Mouse (Mus musculus): ENCODE results near the gene Frmd4a.
"Not testable (repeated sequence)": the region's sequence is repeated elsewhere in the genome, so short reads cannot be mapped to it uniquely, and the experiment has no call there.

Gene Frmd4a

DNA sequence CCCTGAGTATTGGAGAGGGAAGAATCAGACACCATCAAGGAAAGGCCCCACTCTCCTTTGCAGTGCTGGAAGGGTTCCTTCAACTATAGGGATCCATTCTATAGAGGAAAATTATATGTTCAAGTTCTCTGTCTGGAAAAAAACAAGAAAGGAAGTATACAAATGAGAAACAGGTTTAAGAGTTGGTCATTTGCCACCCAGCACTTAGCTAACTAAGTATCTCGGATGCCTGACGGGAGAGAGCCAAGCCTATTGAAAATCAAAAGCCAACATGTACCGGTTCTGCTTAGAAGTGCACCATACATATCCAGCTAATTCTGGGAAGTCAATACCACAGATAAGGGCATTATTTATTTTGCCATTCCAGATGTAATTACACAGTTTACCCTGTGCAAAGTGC lies 274.2 kb downstream of the Frmd4a start:
- DNase-seq = no peak

DNA sequence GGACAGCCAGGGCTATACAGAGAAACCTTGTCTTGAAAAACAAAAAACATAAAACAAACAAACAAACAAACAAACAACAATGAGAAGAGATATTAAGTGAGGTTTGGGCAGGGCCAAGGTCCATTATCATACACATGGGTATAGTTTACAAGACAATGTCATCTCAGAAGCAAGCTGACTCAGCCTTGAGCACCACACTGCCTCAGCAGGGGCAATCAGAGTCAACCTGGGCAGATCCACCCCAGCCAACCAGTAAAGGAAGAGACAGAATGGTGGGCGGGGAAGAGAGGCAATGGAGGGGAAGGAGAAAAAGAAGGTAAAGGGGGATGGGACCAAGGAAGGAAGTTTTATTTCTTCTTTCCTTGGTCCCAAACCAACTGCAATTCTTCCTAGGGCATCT lies 276.2 kb downstream of the Frmd4a start:
- no peak for DNase-seq

DNA sequence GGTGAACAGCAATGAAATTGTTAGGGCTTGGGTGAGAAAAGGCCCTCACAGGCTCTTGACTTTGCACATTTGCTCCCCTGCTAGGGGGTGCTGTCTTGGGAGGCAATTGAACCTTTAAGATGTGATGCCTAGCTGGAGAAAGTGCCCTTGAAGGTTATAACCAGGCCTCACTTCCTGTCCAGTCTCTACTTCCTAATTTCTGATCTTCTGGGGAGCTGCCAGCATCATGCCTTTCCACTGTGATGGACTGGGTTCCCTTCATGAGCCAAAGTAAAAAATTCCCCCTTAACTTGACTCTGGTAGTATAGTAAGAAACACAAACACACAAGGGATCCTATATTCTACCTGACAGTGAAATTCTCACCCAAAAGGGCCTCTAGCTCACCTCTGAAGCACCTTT lies 278.1 kb downstream of the Frmd4a start:
- no peak for DNase-seq

DNA sequence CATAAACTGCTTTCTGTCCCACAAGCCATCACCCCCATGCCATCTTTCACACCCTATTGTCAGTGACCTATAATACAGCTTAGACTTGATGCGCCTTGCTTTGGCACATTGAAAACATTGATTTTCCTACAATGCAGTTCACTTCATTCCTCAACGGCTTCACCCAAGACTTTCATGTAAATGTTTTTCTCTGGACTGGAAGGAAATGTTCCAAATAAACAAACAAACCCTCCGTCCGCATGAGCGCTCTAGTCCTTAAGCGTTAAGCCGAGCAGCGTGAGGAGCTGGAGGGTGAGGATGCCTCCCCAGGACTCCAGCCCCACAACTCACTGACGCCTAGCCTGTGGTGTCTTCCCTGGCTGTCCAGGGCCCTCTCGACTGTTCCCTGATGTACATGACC lies 279.4 kb downstream of the Frmd4a start:
- DNase-seq = no peak

DNA sequence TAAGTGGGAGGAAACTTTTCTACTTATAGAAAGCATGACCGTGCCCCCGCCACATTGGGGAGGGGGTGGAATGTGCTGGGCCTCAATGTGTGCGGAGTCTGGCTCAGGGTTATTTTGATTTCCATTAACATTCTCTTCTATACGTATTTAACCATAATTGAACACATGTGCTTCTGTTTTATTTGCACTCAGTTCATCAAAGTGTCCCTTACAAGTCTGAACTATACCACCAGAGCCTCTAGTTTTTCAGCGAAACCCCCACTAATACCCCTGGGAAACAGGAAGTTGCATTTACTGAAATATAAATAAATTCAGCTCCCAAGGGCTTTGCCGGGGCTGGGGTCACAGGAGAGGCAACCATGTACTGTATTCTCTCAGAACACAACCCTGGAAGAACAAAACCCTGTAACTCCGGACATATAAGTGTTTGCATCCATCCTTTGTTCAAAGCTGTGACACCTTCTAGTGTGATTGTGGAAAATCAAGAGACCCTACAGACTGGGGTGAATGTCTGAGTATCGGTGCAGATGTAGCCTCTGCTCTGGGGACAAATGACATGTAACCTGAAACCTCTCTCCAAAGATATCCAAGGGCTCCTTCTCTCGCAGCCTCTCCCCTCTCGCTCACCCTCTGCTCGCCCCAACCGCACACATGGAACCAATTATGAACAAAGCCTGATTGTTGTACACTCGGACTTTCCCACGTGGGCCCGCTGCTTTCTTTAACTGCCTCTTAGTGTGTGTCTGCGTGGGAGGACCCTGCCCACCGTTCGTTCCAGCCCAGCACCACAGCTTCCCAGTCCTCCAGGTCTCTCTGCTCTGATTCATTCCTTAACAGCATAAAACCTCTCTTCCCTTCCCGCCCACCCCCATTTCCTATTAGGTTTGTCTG lies 281.1 kb downstream of the Frmd4a start:
- no peak for DNase-seq

DNA sequence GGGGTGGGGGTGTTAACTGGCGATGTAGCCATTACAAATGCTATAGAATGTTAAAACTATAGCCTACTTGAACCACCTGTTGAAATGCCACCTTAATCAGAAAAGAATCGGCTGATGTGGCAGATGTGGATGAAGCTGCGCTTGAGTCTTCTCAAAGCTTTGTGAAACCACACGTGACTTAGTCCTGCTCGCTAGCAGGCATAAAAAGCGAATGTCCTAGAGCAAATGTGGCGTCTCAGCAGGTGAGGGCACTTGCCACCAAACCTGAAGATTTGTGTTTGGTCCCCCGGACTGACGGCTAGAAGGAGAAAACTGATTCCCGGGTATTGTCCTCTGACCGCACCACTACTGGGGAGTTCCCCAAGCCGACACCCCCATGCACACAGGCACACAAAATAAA lies 282.1 kb downstream of the Frmd4a start:
- no peak for DNase-seq

DNA sequence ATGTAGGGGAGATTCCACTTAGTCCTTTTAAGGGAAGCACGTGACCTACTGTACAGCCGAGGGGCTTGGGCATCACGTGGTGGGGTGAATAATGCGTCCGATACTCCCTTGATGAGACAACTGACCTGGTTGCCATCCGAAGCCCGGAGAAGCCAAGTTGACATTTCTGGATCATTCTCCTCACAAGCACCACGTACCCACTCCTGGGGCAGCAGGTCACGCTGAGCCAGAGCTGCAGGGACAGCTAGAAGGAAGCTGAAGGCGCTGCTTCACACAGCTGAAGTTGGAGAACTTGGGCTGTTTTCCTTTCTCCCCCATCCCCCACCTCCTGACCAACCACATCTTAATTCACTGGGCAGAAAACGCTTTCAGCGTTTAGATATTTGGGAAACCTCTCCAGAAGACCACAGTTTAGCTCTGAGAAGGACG lies 282.9 kb downstream of the Frmd4a start:
- no peak for DNase-seq

DNA sequence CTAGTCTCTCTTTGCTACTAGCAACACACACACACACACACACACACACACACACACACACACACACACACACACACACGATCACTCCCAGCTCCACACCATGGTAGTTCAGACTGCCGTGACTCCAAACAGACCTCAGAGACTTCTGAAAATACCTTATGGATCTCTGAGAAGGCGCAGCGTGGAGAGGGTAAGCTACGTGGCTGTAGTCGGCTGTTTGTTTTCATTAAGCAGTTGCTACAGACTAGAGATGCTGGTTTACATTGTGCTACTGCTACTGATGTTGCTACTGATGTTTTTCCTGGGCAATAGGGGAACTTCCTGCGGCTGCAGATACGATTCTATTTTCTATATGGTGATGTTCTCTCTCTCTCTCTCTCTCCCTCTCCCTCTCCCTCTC lies 283.3 kb downstream of the Frmd4a start:
- DNase-seq = no peak

DNA sequence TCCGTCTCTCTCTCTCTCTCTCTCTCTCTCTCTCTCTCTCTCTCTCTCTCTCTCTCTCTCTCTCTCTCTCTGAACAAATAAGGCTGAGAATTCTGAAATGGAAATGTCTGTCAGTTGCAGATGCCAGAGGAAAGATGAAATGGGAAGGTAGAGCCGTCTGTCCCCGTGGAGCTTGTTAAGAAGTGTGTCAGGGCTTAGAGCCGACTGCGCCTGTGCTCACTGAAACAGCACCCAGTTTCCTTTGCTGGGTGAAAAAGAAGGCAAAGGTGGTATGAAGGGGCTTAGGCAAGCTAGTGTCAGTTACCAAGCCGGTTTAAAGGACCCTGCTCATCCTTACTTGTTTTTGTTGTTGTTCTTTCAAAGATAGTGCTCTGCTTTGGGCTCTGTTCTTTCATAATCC lies 283.7 kb downstream of the Frmd4a start:
- DNase-seq = no peak

DNA sequence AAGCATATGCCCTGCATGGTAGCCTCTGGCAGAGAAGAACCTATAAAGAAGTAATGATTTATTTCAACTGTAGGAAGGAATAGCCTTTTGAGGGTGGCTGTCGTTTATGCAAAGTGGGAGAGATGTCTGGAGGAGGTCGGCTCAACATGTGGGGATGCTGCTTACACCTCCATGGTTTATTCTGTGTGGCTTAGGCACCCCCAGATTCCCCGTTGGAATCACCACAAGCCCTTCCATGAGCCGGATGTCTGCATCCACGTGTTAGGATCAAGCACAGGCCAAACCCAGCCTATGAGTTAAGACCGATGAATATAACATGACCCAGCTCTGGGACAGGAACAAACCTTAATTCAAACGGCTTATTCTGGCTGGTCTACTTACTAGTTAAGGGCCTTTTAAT lies 284.2 kb downstream of the Frmd4a start:
- no peak for DNase-seq

DNA sequence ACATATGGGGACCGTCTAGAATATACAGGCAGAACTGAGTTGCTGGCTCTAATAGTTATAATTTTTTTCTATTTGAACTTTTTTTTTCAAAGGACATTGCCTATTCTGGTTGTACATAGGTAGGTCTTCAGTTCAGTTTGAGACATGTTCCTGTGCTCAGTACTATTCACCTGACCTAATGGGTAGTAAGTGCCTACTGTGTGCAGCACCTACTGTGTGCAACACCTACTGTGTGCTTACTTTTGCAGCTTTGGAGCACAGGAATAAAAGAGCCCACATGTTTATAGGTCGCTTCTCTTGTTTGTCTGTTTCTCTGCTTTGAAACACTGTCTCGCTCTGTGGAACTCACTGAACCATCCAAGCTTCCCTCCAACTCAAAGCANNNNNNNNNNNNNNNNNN lies 284.6 kb downstream of the Frmd4a start:
- DNase-seq = no peak

DNA sequence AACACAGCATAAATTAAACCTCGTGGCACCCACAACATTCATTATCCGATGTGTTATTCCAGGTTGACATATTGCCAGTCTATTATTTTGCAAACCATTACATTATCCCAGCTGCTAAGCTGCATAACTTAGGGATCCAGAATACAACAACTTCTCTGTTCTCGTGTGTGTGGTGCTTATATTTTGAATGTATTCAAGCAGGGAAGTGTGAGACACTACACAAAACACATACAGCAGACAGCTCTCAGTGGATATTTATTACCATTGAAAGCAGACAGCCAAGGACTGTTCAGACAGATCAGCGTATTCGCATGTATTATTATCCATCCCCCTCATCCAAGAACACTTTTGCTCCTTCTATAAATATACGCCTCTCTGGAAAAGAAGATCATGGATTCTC lies 289.6 kb downstream of the Frmd4a start:
- no peak for DNase-seq

DNA sequence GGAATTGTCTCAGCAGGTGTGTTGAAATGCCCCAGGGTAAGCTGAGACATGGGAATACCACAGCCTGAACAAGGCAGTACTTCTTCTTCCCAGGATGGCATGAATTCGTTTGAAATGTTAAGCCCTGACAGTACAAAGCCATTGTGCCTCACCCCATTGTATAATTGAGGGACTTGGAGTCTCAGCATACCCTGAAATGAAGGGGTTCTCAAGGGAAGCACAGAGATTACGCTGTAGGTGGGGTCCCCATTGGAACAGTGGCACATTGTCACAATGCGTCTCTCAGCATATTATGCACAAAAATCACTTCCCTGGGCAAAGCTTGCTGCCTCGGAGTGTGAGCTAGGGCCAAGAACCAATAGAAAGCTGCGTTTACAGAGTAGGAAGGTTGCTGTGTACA lies 297.0 kb downstream of the Frmd4a start:
- no peak for DNase-seq

DNA sequence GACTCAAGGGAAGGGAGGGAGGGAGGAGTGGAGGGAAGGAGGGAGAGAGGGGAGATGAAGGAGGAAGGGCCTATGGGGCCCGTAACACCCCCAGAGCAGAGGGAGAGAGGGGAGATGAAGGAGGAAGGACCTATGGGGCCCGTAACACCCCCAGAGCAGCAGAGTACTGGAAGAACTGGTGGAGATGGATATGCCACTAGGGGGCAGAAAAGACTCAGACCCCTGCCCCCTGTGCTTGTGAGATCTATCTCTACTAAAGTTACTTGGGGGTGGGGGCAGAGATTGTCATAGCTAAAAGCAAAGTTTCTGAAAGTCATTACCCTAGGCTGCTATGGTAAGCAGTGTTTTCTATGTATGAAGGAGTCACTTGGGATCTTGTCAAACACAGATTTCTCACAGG lies 299.1 kb downstream of the Frmd4a start:
- no peak for DNase-seq

DNA sequence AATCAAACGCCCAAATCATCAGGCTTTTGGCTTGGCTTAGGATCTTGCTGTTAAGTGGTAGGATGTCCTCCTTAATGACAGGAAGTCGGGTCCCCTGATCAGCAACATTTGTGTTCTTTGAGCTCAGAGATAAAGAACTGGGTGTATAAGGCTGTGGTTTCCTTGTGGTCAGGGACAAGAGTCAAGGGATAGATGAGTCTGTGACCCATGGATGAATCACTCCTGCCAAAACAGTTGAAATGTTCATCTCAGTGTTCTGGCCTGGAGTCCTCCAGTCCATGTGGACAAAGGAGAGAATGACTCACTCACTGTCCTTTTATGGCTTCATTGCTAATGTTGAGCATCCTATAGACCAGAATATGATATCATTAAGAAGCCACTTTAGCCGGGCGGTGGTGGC lies 300.6 kb downstream of the Frmd4a start:
- no peak for DNase-seq

DNA sequence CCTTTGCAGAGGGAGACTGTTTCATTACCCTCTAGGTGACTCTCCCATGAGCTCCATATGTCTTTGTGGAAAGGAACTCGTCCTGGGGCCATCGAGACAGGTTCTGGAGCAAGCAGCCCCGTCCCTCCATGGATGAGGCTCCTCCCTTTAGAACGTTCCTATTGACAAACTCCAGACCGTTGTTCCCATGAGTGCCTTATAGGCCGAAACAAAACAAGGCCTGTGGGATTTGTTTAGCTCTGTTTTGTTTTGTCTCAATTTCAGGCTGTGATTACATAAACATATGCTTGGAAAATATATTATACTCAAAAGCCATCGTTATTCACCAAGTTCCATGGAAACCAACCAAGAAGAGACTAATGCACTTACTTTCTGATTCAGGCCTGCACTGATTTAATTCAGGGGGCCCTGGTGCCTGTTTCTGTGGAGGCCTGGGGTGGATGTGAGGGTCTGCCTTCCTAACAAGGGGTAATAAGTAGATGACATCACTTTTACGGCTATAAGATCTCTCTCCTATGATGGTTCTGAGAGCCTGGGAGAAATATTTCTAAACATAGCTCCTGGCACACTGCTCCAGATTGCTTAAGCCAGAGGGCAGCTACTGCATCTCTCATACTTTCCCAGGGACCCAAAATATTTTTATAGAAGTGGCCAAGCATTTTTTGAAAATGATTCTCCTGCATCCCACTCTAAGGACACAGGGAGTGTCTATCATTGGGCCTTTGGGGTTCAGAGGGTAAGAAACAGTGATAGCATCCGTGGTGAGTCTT lies 308.9 kb downstream of the Frmd4a start:
- no peak for DNase-seq

DNA sequence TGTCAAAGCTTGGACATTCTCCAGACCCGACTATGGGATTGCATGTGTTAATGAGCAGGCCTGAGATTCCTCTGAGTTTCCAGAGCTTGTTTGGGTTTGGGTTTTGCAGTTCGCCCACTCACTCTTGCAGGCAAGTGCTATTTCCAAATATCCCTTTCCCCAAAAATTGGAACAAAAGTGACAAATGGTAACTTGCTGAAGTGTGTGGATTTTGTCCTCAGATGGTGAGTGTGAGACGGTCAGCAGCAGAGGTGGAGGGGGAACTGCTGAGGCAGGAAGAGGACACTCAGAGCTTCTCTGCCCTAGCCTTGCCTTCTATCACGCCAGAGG lies 309.5 kb downstream of the Frmd4a start:
- no peak for DNase-seq

DNA sequence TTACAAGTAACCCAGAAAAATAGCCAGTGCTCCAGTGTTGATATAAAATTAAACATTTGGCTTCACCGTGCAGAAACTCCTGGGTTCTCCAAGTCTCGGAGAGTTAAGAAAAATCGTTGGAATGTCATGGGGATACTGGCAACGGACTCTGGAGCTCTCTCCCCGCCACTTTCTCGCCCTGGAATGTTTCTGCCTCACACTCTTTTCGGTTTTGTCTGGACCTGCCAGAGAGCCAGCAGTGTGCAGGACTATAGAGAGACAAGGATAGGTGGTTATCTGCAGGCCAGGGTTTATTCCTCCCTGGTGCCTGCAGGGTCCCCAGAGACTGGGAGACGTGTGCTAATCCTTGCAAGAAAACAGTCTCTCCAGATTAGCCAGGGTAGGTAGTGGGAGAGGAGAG lies 314.9 kb downstream of the Frmd4a start:
- no peak for DNase-seq

DNA sequence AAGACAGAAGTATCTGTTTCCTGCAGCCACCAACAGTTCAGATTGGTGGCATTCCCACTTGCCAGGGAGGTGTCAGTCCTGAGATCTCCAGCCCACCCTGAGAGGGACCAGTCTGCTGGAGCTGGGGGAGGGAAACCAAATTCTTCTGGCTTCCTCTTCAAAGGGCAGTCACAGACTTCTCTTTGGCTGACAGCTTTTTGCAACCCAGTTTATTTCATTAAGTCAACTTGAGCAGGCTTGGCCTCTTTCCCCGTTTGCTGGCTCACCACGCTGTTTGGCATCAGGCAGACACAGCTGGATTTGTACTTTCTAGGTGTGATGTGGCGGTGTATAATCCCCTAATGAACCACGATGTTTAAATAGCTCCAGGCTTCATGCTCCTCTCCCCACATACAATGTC lies 316.7 kb downstream of the Frmd4a start:
- DNase-seq = no peak

DNA sequence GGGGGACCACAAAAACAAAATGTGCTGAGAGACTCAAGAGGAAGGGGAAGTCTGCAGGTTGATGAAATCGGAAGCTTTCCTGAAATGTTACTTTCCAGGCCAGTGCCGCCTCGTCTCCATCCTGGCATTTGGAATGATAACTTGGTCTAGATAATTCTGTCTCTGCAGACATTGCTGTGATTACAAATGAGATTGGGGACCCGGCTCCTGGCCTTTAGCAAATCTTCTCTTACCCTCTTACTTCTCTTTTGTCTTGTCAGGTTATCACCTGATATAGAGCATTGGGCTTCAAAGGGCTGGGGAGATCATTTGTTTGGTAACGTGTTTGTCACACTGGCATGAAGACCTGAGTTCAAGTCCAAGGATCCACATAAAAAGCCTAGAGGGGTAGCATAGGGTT lies 317.4 kb downstream of the Frmd4a start:
- DNase-seq = no peak

DNA sequence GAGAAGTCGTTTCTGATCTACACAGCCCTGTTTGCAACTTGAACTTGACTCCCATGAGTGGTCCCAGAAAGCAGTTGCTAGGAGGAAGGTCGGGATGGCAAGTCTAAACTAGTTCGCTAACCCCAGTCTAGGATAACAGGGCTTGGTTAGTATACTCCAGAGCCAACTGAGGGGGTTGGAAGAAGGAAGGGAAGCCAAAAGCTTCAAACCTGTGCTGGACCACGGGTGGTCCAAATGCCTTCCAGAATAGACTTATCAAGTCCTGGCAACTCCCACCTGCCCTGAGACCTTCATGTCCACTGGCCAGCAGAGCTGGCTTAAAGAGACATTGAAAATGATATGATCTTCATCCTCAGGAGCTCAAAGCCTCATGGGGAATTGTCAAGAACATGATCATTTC lies 318.4 kb downstream of the Frmd4a start:
- no peak for DNase-seq

DNA sequence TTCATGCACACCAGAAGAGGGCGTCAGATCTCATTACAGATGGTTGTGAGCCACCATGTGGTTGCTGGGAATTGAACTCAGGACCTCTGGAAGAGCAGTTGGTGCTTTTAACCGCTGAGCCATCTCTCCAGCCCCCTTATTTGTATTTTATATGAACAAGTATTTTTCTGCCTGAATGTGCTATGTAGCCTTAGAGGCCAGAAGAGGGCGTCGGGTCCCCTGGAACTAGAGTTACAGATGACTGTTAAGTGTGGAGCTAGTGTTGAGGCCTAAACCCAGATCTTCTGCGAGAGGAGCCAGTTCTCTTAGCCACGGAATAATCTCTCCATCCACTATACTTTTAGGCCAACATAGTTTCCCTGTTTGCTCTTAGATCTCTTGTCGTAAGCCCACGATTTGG lies 320.8 kb downstream of the Frmd4a start:
- DNase-seq = not testable (repeated sequence)

DNA sequence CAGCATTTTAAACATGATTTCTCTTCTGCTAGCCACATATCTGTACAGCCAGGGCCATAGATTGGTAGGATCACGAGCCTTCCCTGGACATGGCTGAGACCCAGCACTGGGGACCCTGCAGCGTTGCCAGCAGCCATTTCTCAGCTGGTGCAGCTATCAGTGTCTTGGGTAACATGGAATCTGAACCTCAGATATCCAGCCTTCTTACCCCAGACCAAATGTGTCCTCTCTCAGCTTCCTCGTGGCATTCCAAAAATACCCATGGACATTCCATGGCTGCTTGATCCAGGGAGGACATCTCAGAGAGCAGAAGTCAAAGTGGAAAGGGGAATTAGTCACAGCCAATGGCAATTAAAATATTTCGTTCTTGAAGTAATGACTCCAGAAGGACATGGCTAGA lies 321.6 kb downstream of the Frmd4a start:
- no peak for DNase-seq

DNA sequence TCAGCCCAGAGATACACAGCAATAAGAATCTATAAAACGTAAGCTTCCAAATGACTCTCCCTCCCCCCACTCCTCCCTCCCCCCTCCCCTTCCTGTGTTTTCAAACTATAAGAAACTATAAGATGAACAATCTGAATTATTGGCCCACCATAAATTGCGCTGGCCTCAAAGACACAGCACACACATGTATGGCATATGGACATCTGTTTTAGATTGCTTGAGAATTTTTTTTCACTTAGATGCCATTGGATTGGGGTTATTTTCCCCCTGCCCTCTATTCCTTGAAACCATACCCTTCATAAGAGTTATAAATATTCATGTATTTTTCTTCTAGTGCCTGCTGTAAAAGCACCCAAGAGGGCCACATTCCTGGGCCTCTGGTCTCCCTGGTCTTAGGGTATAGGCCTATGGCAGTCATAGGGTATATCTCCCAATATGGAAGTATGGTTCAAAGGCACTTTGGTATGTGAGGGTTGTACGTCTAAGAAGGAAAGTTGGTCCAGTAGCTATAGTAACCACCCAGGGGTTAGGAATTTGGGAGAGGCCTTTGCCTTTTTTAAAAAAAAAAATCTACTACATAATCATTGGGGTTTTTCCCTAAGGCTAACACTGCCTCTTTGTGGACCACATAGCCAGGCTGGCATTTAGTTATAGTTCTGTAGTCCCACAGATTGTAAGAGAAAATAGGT lies 322.2 kb downstream of the Frmd4a start:
- no peak for DNase-seq
